Mouse (Mus musculus): ENCODE data around the gene Ldlrap1. TPM values are rescaled to one million over a fixed set of nuclear protein-coding genes. Genes with fewer than 3 reads are reported as not detected.

Ldlrap1 gene
- total and polyA plus RNA-seq, 3 experiments = 1.4 to 3.7 (median 2.2) TPM

DNA sequence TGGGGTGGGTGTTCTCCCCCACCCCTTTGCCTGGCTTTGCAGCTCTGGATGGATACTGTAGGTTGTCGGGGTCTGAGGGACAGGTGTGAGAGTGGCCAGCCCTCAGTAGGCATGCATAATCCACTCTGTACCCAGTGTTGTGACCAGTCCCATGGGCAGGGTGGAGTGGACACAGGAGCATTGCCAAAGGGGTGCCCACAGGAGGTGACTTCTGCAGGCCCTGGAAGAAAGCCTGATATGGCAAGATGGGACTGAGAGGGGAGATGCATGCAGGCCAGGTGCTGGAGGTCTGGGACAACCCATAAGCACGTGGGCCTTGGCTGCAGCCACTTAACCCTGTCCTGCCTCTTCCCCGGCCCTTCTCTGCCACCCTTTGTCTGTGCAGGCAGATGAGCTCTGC, 47.5 kb downstream of the Ldlrap1 start:
- Histone ChIP-seq H3K27ac (ENCODE audit: insufficient read depth, low read depth) (no peak overlapping the region), H3K9me3 (replicated peaks; ENCODE audit: low read length) (peaks cover 6% of the 10 kb centered on the region), H3K27me3 (replicated peaks) (peaks cover 17% of the 10 kb centered on the region), H3K9ac (ENCODE audit: insufficient read depth, low read depth) (no peak overlapping the region), H3K36me3 (replicated peaks in 1 of 2; ENCODE audit: control insufficient read depth in 1 of 2, insufficient read depth in 1 of 2, low read length in 1 of 2) (no peaks in the 10 kb centered on the region), H3K4me2 (ENCODE audit: insufficient read depth, low read depth, poor library complexity, severe bottlenecking) (no peak overlapping the region), H3K79me2 (replicated peaks; ENCODE audit: control insufficient read depth, extremely low read depth, insufficient read depth, poor library complexity, severe bottlenecking) (no peaks in the 10 kb centered on the region), H3K4me1 (ENCODE audit: control insufficient read depth in 1 of 2, insufficient read depth in 2 of 2) (no peaks in the 10 kb centered on the region), H3K4me3 (replicated peaks in 1 of 3; ENCODE audit: low read depth in 2 of 3, low read length in 2 of 3, poor library complexity in 1 of 3) (no peak overlapping the region)
- DNase-seq (ENCODE audit: extremely low read depth) = no peak
- dilution Hi-C loops (cut with MboI; ENCODE audit: extremely low pct_ligation_motif_present, extremely low pct_unique_long_range_greater_than_20kb, low sequenced_read_pairs) = no loop called here
- in situ Hi-C loops (cut with MboI; ENCODE audit: low pct_ligation_motif_present, low pct_unique_long_range_greater_than_20kb, low sequenced_read_pairs) = no loop called here
- TF ChIP-seq RAD21 (IDR thresholded peaks at IDR 0.05; ENCODE audit: low read depth, low read length) (no peak), ELF1 (IDR thresholded peaks at IDR 0.05; ENCODE audit: low read depth, low read length) (no peak), EP300 (IDR thresholded peaks at IDR 0.05; ENCODE audit: low read length) (no peak)

DNA sequence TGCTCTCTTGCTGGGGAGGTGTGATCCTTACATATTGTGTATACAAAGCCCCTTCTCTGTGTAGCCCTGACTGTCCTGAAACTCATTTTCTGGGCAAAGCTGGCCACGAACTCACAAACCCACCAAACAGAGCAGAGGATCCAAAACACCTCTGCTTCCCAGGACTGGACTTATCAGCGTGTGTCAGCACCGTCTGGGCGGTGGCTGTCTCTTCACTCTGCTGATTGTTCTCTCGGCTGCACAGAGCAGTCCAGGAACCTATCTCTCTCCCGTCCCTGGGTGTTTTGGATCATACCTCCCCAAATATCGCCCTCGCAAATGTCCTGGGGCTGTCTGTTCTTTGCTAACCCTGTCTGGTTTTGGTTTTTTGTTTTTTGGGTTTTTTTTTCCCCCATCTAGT, 48.3 kb downstream of the Ldlrap1 start:
- Histone ChIP-seq H3K9me3 (replicated peaks; ENCODE audit: low read length) (peaks cover 6% of the 10 kb centered on the region), H3K9ac (ENCODE audit: insufficient read depth, low read depth) (no peak overlapping the region), H3K27me3 (replicated peaks) (peaks cover 17% of the 10 kb centered on the region), H3K79me2 (replicated peaks; ENCODE audit: control insufficient read depth, extremely low read depth, insufficient read depth, poor library complexity, severe bottlenecking) (no peaks in the 10 kb centered on the region), H3K4me2 (ENCODE audit: insufficient read depth, low read depth, poor library complexity, severe bottlenecking) (no peak overlapping the region), H3K27ac (ENCODE audit: insufficient read depth, low read depth) (no peak overlapping the region), H3K36me3 (replicated peaks in 1 of 2; ENCODE audit: control insufficient read depth in 1 of 2, insufficient read depth in 1 of 2, low read length in 1 of 2) (no peaks in the 10 kb centered on the region), H3K4me1 (ENCODE audit: control insufficient read depth in 1 of 2, insufficient read depth in 2 of 2) (no peaks in the 10 kb centered on the region), H3K4me3 (replicated peaks in 1 of 3; ENCODE audit: low read depth in 2 of 3, low read length in 2 of 3, poor library complexity in 1 of 3) (no peak overlapping the region)
- in situ Hi-C loops (cut with MboI; ENCODE audit: low pct_ligation_motif_present, low pct_unique_long_range_greater_than_20kb, low sequenced_read_pairs) = no loop called here
- TF ChIP-seq CTCF (conservative IDR thresholded peaks at IDR 0.05 in 1 of 2, IDR thresholded peaks at IDR 0.05 in 1 of 2; ENCODE audit: low read depth in 2 of 2, low read length in 2 of 2) (no peak), NRF1 (IDR thresholded peaks at IDR 0.05; ENCODE audit: low read depth, low read length) (no peak), RAD21 (IDR thresholded peaks at IDR 0.05; ENCODE audit: low read depth, low read length) (no peak), SIN3A (IDR thresholded peaks at IDR 0.05; ENCODE audit: low read length) (no peak), MAZ (IDR thresholded peaks at IDR 0.05; ENCODE audit: low read depth, low read length) (no peak), ZNF384 (IDR thresholded peaks at IDR 0.05; ENCODE audit: low read depth, low read length) (no peak), JUN (IDR thresholded peaks at IDR 0.05; ENCODE audit: insufficient read depth, low read depth, low read length) (no peak), MYC (IDR thresholded peaks at IDR 0.05; ENCODE audit: low read depth, low read length) (no peak), CHD2 (IDR thresholded peaks at IDR 0.05; ENCODE audit: low read length) (no peak)
- dilution Hi-C loops (cut with MboI; ENCODE audit: extremely low pct_ligation_motif_present, extremely low pct_unique_long_range_greater_than_20kb, low sequenced_read_pairs) = no loop called here
- DNase-seq (ENCODE audit: extremely low read depth) = no peak

DNA sequence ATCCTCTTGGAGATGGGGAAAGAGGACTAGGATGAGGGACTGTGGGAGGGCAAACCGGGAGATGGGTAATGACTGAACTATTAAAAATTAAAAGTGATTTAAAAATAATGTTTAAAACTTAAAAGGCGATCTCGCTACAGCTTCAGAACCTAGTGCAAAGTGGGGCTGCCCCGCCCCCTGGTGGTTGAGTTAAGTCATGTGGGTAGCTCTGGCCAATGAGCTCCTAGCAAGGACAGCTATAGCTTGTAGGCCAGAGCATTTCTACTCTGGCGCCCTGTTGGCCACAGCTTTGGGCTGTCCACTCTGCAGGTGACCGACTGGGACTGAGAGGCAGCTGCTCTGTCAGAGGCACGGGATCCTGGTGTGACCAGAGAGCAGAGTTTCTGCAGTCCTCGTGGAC, 53.9 kb downstream of the Ldlrap1 start:
- H3K9ac ChIP-seq (ENCODE audit: insufficient read depth, low read depth) = no peak overlapping the region
- H3K4me1 ChIP-seq (ENCODE audit: control insufficient read depth in 1 of 2, insufficient read depth in 2 of 2) = peaks cover 0 to 8% of the 10 kb centered on the region in 2 experiments; a peak in 2 of 4 replicates
- no peaks in the 10 kb centered on the region for H3K9me3 ChIP-seq (replicated peaks; ENCODE audit: low read length)
- in situ Hi-C loops (cut with MboI; ENCODE audit: low pct_ligation_motif_present, low pct_unique_long_range_greater_than_20kb, low sequenced_read_pairs) = loop anchor here (5.0 kb wide), 2 partner anchors 132 to 172 kb away; no protein-coding TSS in a partner anchor
- H3K27me3 ChIP-seq (replicated peaks) = no peaks in the 10 kb centered on the region
- H3K36me3 ChIP-seq (replicated peaks in 1 of 2; ENCODE audit: control insufficient read depth in 1 of 2, insufficient read depth in 1 of 2, low read length in 1 of 2) = no peaks in the 10 kb centered on the region
- H3K27ac ChIP-seq (ENCODE audit: insufficient read depth, low read depth) = no peak overlapping the region
- no peaks in the 10 kb centered on the region for H3K79me2 ChIP-seq (replicated peaks; ENCODE audit: control insufficient read depth, extremely low read depth, insufficient read depth, poor library complexity, severe bottlenecking)
- DNase-seq (ENCODE audit: extremely low read depth) = peak; percentile 81
- no peak overlapping the region for H3K4me2 ChIP-seq (ENCODE audit: insufficient read depth, low read depth, poor library complexity, severe bottlenecking)
- no peak overlapping the region for H3K4me3 ChIP-seq (replicated peaks in 1 of 3; ENCODE audit: low read depth in 2 of 3, low read length in 2 of 3, poor library complexity in 1 of 3)
- dilution Hi-C loops (cut with MboI; ENCODE audit: extremely low pct_ligation_motif_present, extremely low pct_unique_long_range_greater_than_20kb, low sequenced_read_pairs) = no loop called here
- TF ChIP-seq ETS1 (conservative IDR thresholded peaks at IDR 0.05; ENCODE audit: low read depth, low read length) = no peak
- TF ChIP-seq ZC3H11A (IDR thresholded peaks at IDR 0.05; ENCODE audit: low read depth, low read length) = peak; percentile 49; the same call in 1 of the 2 replicates
- no peak for TF ChIP-seq NELFE (IDR thresholded peaks at IDR 0.05; ENCODE audit: low read depth, low read length)
- TF ChIP-seq ZKSCAN1 (IDR thresholded peaks at IDR 0.05; ENCODE audit: borderline replicate concordance, low read depth, low read length) = no peak
- no peak for TF ChIP-seq EP300 (IDR thresholded peaks at IDR 0.05; ENCODE audit: low read length)
- no peak for TF ChIP-seq UBTF (IDR thresholded peaks at IDR 0.05; ENCODE audit: low read depth, low read length)
- no peak for TF ChIP-seq MEF2A (IDR thresholded peaks at IDR 0.05; ENCODE audit: borderline replicate concordance, low read depth, low read length)
- no peak for TF ChIP-seq E2F4 (IDR thresholded peaks at IDR 0.05; ENCODE audit: insufficient replicate concordance, low read depth, low read length)
- no peak for TF ChIP-seq CHD1 (IDR thresholded peaks at IDR 0.05; ENCODE audit: low read depth, low read length)
- TF ChIP-seq KAT2A (IDR thresholded peaks at IDR 0.05; ENCODE audit: insufficient replicate concordance, low read length) = no peak
- peak; percentile 91 for TF ChIP-seq RAD21 (IDR thresholded peaks at IDR 0.05; ENCODE audit: low read depth, low read length)
- no peak for TF ChIP-seq RCOR1 (conservative IDR thresholded peaks at IDR 0.05; ENCODE audit: low read depth, low read length)
- TF ChIP-seq CTCF (conservative IDR thresholded peaks at IDR 0.05 in 1 of 2, IDR thresholded peaks at IDR 0.05 in 1 of 2; ENCODE audit: low read depth in 2 of 2, low read length in 2 of 2) = peak; percentile 50 to 89; a peak in 3 of 4 replicates
- TF ChIP-seq JUN (IDR thresholded peaks at IDR 0.05; ENCODE audit: insufficient read depth, low read depth, low read length) = no peak
- TF ChIP-seq MYC (IDR thresholded peaks at IDR 0.05; ENCODE audit: low read depth, low read length) = no peak
- TF ChIP-seq IRF4 (IDR thresholded peaks at IDR 0.05; ENCODE audit: low read depth, low read length) = no peak
- TF ChIP-seq MXI1 (IDR thresholded peaks at IDR 0.05; ENCODE audit: low read depth, low read length) = no peak
- peak; percentile 71 for TF ChIP-seq USF1 (IDR thresholded peaks at IDR 0.05; ENCODE audit: low read depth, low read length)
- no peak for TF ChIP-seq POLR2AphosphoS2 (IDR thresholded peaks at IDR 0.05; ENCODE audit: low read depth, low read length)

Data from CH12.LX (cell line).